Mouse (Mus musculus) bone marrow macrophage, adult 2 months (primary cell): ENCODE data around the gene Agap1. TPM values are rescaled to one million over a fixed set of nuclear protein-coding genes. Genes with fewer than 3 reads are reported as not detected.

ENCODE experiments used
- H3K27ac ChIP-seq: 2 replicates; pipeline ENCODE4 v1.5.1; 2012; ENCODE audit warnings: low read depth, low read length; ENCODE audit not compliant: insufficient read depth
- H3K4me1 ChIP-seq: 2 replicates; pipeline ENCODE4 v1.6.1; 2012; ENCODE audit warnings: low read length; ENCODE audit not compliant: control insufficient read depth, insufficient read depth
- H3K4me3 ChIP-seq: 2 replicates; pipeline ENCODE4 v1.5.1; 2012; ENCODE audit warnings: mild to moderate bottlenecking, low read length, moderate library complexity; ENCODE audit not compliant: insufficient read depth
- CTCF ChIP-seq: IDR thresholded peaks from 2 replicates; pipeline ENCODE4 v1.5.1; 2012; ENCODE audit warnings: low read depth, mild to moderate bottlenecking, low read length, moderate library complexity
- POLR2A ChIP-seq: IDR thresholded peaks from 2 replicates; pipeline ENCODE4 v1.6.1; 2012; ENCODE audit warnings: mild to moderate bottlenecking, low read depth, low read length, borderline replicate concordance
- polyA plus RNA-seq: library from polyadenylated mRNA; stranded (reverse); fragments of >200 nt; gene quantifications from 2 replicates; pipeline ENCODE4 v1.2.4, GENCODE M21; 2012; ENCODE audit not compliant: missing spikeins, insufficient read depth, insufficient read length

The Agap1 gene
- polyA plus RNA-seq, 1 experiment = 14.8 TPM

GRCm38 (mm10) chr1:89621014-89621791 is 166.6 kb downstream of the Agap1 start:
- no peaks in the 10 kb centered on the region for H3K4me1 ChIP-seq
- no peak overlapping the region for H3K27ac ChIP-seq
- TF ChIP-seq POLR2A = no peak
- H3K4me3 ChIP-seq = no peak overlapping the region

- Histone ChIP-seq H3K4me1 (no peaks in the 10 kb centered on the region), H3K27ac (no peak overlapping the region), H3K4me3 (no peak overlapping the region)
- TF ChIP-seq CTCF (no peak), POLR2A (no peak)
Observed at GRCm38 (mm10) chr1:89621952-89622351, 167.3 kb downstream of the Agap1 start.

- Histone ChIP-seq H3K27ac (no peak overlapping the region), H3K4me3 (no peak overlapping the region), H3K4me1 (no peaks in the 10 kb centered on the region)
- no peak for TF ChIP-seq POLR2A
Observed at GRCm38 (mm10) chr1:89622801-89623200, 168.2 kb downstream of the Agap1 start.

GRCm38 (mm10) chr1:89625312-89625711 is 170.7 kb downstream of the Agap1 start:
- no peak overlapping the region for H3K27ac ChIP-seq
- no peak overlapping the region for H3K4me3 ChIP-seq
- TF ChIP-seq POLR2A (no peak), CTCF (no peak)
- no peaks in the 10 kb centered on the region for H3K4me1 ChIP-seq

- Histone ChIP-seq H3K4me3 (no peak overlapping the region), H3K4me1 (no peaks in the 10 kb centered on the region), H3K27ac (no peak overlapping the region)
- TF ChIP-seq POLR2A = no peak
- TF ChIP-seq CTCF = no peak
Observed at GRCm38 (mm10) chr1:89625967-89626366, 171.4 kb downstream of the Agap1 start.

GRCm38 (mm10) chr1:89626940-89627339 is 172.3 kb downstream of the Agap1 start:
- no peak for TF ChIP-seq CTCF
- no peak for TF ChIP-seq POLR2A
- Histone ChIP-seq H3K27ac (no peak overlapping the region), H3K4me1 (no peaks in the 10 kb centered on the region), H3K4me3 (no peak overlapping the region)

- no peak overlapping the region for H3K27ac ChIP-seq
- H3K4me3 ChIP-seq = no peak overlapping the region
- no peaks in the 10 kb centered on the region for H3K4me1 ChIP-seq
- TF ChIP-seq CTCF = peak; percentile 44
- TF ChIP-seq POLR2A = no peak
Observed at GRCm38 (mm10) chr1:89627650-89628049, 173.0 kb downstream of the Agap1 start.

- H3K4me3 ChIP-seq = no peak overlapping the region
- H3K27ac ChIP-seq = no peak overlapping the region
- TF ChIP-seq POLR2A (no peak), CTCF (no peak)
- no peaks in the 10 kb centered on the region for H3K4me1 ChIP-seq
Observed at GRCm38 (mm10) chr1:89630836-89631235, 176.2 kb downstream of the Agap1 start.

GRCm38 (mm10) chr1:89631747-89632146 is 177.1 kb downstream of the Agap1 start:
- Histone ChIP-seq H3K4me1 (peaks cover under 1% of the 10 kb centered on the region; the same call in 1 of the 2 replicates), H3K4me3 (no peak overlapping the region), H3K27ac (no peak overlapping the region)
- no peak for TF ChIP-seq POLR2A
- no peak for TF ChIP-seq CTCF

GRCm38 (mm10) chr1:89634055-89634454 is 179.4 kb downstream of the Agap1 start:
- no peak overlapping the region for H3K27ac ChIP-seq
- peaks cover 5% of the 10 kb centered on the region for H3K4me1 ChIP-seq
- TF ChIP-seq POLR2A (no peak), CTCF (no peak)
- H3K4me3 ChIP-seq = no peak overlapping the region
